Mouse (Mus musculus): Measurements from ENCODE around the gene Ucn3. TPM values are rescaled to one million over a fixed set of nuclear protein-coding genes. Genes with fewer than 3 reads are reported as not detected.

Gene Ucn3
- not detected in 2 replicates for polyA plus RNA-seq (2012; rRNA removed)

GRCm38 (mm10) chr13:3945249-3945648 lies at the start of gene Ucn3:
Ucn3 (minus strand) TSS chr13:3945349.

GRCm38 (mm10) chr13:3917571-3918311 lies 27.4 kb downstream of the Ucn3 start, which contains the start of the genes Net1 and Tubal3:
Net1 (minus strand) TSS chr13:3918220.
Tubal3 (plus strand) TSS chr13:3918274.

Other genes starting within 250 kb of the Ucn3 start
- gene Calml3, start 141.0 kb downstream of the Ucn3 start, polyA plus RNA-seq (2012; rRNA removed): 0.09 TPM in 1 of 2 replicates, not detected in the other
- gene Calm4, start 107.6 kb downstream of the Ucn3 start, polyA plus RNA-seq (2012; rRNA removed): not detected in 2 replicates
- gene Calm5, start 91.2 kb downstream of the Ucn3 start, polyA plus RNA-seq (2012; rRNA removed): not detected in 2 replicates
- 25.7 and 27.6 TPM in 2 replicates for gene Net1, start 27.1 kb downstream of the Ucn3 start, polyA plus RNA-seq (2012; rRNA removed)
- gene Tubal3, start 27.1 kb downstream of the Ucn3 start, polyA plus RNA-seq (2012; rRNA removed): 0.01 TPM in 1 of 2 replicates, not detected in the other
- gene Akr1c14, start 103.7 kb upstream of the Ucn3 start, polyA plus RNA-seq (2012; rRNA removed): 0.41 and 0.50 TPM in 2 replicates
- 0.07 and 0.20 TPM in 2 replicates for gene Akr1c18, start 205.3 kb upstream of the Ucn3 start, polyA plus RNA-seq (2012; rRNA removed)
- 16.4 and 21.1 TPM in 2 replicates for gene Akr1c13, start 245.8 kb upstream of the Ucn3 start, polyA plus RNA-seq (2012; rRNA removed)